Mouse (Mus musculus) neural tube, embryonic 11.5 days (tissue): ENCODE data around the gene Ovol3. TPM values are rescaled to one million over a fixed set of nuclear protein-coding genes. Genes with fewer than 3 reads are reported as not detected.

Source experiments
- polyA plus RNA-seq: library from polyadenylated mRNA; unstranded; fragments of >200 nt; fragmentation: Nextera tagmentation; extraction: Ambion mirVana; gene quantifications from 2 replicates; pipeline ENCODE4 v1.2.1, GENCODE M21; 2014

The Ovol3 gene
- polyA plus RNA-seq, 1 experiment from 2014 or later = not detected

Other genes starting within 250 kb of the Ovol3 start
- gene Zfp14, start 184.3 kb downstream of the Ovol3 start, polyA plus RNA-seq = 5.3 and 5.7 TPM in 2 replicates
- 8.3 and 9.9 TPM in 2 replicates for gene Zfp82, start 162.8 kb downstream of the Ovol3 start, polyA plus RNA-seq
- gene Gm26920, start 145.3 kb downstream of the Ovol3 start, polyA plus RNA-seq = 0.80 and 1.7 TPM in 2 replicates
- 15.3 and 16.4 TPM in 2 replicates for gene Zfp566, start 145.2 kb downstream of the Ovol3 start, polyA plus RNA-seq
- 136 and 140 TPM in 2 replicates for gene Zfp260, start 140.9 kb downstream of the Ovol3 start, polyA plus RNA-seq
- 7.4 and 10.5 TPM in 2 replicates for gene Zfp382, start 113.8 kb downstream of the Ovol3 start, polyA plus RNA-seq
- gene Zfp146, start 66.0 kb downstream of the Ovol3 start, polyA plus RNA-seq = 14.3 and 15.1 TPM in 2 replicates
- 4.5 and 5.7 TPM in 2 replicates for gene Cox7a1, start 51.6 kb downstream of the Ovol3 start, polyA plus RNA-seq
- gene Capns1, start 36.9 kb downstream of the Ovol3 start, polyA plus RNA-seq = 45.8 and 51.8 TPM in 2 replicates
- gene Polr2i, start 3.8 kb downstream of the Ovol3 start, polyA plus RNA-seq = 179 and 195 TPM in 2 replicates
- gene Tbcb, start 3.5 kb downstream of the Ovol3 start, polyA plus RNA-seq = 268 and 302 TPM in 2 replicates
- 0.18 and 0.36 TPM in 2 replicates for gene Thap8, start 44.4 kb upstream of the Ovol3 start, polyA plus RNA-seq
- gene Wdr62, start 44.7 kb upstream of the Ovol3 start, polyA plus RNA-seq = 10.9 and 12.5 TPM in 2 replicates
- gene Clip3, start 56.0 kb upstream of the Ovol3 start, polyA plus RNA-seq = 100 and 102 TPM in 2 replicates
- gene Alkbh6, start 73.0 kb upstream of the Ovol3 start, polyA plus RNA-seq = 87.4 and 94.0 TPM in 2 replicates
- gene Syne4, start 79.1 kb upstream of the Ovol3 start, polyA plus RNA-seq = 16.6 and 18.1 TPM in 2 replicates
- gene E130208F15Rik, start 86.0 kb upstream of the Ovol3 start, polyA plus RNA-seq = not detected in 2 replicates
- gene Sdhaf1, start 88.2 kb upstream of the Ovol3 start, polyA plus RNA-seq = 23.1 and 26.5 TPM in 2 replicates
- 6.3 TPM in 2 replicates for gene Lrfn3, start 127.0 kb upstream of the Ovol3 start, polyA plus RNA-seq
- gene Tyrobp, start 178.0 kb upstream of the Ovol3 start, polyA plus RNA-seq = 17.8 and 17.9 TPM in 2 replicates
- gene Hcst, start 184.1 kb upstream of the Ovol3 start, polyA plus RNA-seq = not detected in 2 replicates
- 0.84 and 0.99 TPM in 2 replicates for gene Nfkbid, start 186.0 kb upstream of the Ovol3 start, polyA plus RNA-seq
- gene Aplp1, start 209.8 kb upstream of the Ovol3 start, polyA plus RNA-seq = 150 and 165 TPM in 2 replicates
- gene Kirrel2, start 222.0 kb upstream of the Ovol3 start, polyA plus RNA-seq = 19.0 and 19.6 TPM in 2 replicates
- gene Nphs1, start 222.6 kb upstream of the Ovol3 start, polyA plus RNA-seq = 1.8 and 3.4 TPM in 2 replicates